Mouse (Mus musculus) gastrocnemius, adult 8-10 months (tissue): ENCODE data around the gene Lin7a. TPM values are rescaled to one million over a fixed set of nuclear protein-coding genes. Genes with fewer than 3 reads are reported as not detected.

ENCODE experiments used
- DNase-seq, 2 experiments: peaks; one replicate each; pipeline ENCODE4 v3.0.0; 2022; ENCODE audit warnings: low spot score in 2 of 2
- total RNA-seq, 4 experiments: library from RNA; stranded (reverse); gene quantifications; 2 replicates each; pipeline ENCODE4 v1.2.4; 2022

Gene Lin7a
- total RNA-seq, 4 experiments from 2014 or later, result 0.70 to 1.7 (median 0.86) TPM

- no peak for DNase-seq
These were observed 48.2 kb downstream of the Lin7a start for GRCm38 (mm10) chr10:107319648-107320047.

DNA sequence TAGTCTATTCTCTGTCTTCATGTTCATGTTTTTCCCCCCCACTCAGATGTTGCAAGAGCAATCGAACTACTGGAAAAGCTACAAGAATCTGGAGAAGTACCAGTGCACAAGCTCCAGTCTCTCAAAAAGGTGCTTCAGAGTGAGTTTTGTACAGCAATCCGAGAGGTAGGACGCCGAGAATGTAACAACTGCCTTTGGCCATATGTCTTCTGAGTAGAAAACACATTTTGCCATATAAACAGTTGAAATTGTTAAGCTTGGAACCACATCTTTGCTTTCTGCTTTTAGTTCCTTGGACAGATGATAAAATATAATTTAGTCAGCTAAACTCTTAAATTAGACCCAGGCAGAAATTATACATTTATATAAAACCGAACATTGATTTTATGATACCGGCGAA is 52.4 kb downstream of the Lin7a start:
- DNase-seq, result no peak

DNA sequence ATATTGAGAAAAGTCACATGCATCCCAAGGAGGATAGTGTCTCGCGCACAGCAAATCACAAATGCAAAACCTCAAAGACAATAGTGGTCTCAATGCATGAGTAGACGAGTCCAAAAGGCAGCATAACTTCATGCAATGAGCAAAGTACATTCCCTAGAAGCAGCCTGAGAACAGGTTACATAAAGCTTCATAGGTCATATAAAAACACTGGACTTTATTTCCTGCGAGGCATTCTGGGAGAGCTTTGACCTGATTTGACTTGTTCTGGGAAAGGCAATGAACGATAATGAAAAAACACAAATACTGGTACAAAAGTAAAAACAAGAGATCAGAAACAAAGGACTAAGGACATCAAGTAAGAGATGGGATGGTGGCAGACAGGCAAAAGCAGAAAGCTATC is 54.1 kb downstream of the Lin7a start:
- no peak for DNase-seq

GRCm38 (mm10) chr10:107339524-107339923 is 68.0 kb downstream of the Lin7a start:
- no peak for DNase-seq

GRCm38 (mm10) chr10:107341151-107341550 is 69.7 kb downstream of the Lin7a start:
- no peak for DNase-seq

DNA sequence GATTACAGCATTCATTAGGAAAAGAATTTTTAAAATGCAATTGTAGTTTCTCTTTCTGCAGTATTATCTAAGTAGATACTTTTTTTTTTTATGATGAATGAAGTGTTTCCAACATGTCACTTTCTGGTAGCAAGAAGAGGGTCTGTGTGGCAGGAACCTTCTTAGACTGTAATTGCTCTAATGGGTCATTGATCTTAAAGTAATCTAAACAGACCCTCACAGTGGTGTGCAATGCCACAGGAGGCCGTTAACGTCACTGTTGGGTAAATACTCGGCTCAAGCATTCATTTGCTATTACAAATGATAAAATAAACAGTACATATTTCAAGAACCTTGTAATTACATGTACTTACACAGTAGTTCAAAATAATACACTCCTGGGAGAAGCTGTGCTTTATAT is 72.7 kb downstream of the Lin7a start:
- DNase-seq, result no peak

GRCm38 (mm10) chr10:107347842-107348241 is 76.4 kb downstream of the Lin7a start:
- no peak for DNase-seq

DNA sequence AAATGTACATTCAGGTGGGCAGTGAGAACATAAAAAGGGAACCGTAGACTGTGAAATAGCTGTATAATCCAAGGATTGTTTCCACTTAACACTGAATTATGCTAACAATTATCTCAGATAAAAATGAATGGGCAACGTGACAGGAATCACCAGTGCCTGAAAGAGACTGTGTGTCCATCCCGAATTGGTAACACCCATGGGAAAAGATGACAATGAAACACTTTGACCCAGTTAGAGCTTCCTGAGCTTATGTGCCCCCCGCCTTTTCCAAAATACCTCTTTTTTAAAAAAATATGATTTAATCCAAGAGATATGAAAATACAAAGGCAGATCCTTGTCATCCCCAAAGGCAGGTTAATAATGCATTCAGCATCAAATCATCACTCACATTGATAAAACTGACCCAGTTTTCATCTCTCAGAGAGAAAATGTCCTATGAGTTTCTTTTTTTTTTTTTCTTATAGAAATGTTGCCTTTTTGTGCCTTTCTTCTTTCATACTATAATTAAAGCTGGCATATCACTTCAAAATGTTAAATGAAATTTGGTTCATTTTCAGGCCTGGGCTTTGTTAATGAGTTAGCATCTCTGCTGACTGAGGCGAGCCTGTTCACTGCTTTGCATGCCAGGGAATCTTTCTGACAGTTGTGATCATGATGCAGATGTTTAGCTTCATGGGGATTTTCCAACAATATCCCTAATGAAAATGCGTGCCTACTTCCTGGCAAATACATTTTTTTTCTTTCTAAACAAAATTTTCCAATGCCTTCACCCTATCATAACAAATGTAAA is 80.4 kb downstream of the Lin7a start:
- DNase-seq, result no peak

- no peak for DNase-seq
These were observed 82.0 kb downstream of the Lin7a start for GRCm38 (mm10) chr10:107353483-107353882.

DNA sequence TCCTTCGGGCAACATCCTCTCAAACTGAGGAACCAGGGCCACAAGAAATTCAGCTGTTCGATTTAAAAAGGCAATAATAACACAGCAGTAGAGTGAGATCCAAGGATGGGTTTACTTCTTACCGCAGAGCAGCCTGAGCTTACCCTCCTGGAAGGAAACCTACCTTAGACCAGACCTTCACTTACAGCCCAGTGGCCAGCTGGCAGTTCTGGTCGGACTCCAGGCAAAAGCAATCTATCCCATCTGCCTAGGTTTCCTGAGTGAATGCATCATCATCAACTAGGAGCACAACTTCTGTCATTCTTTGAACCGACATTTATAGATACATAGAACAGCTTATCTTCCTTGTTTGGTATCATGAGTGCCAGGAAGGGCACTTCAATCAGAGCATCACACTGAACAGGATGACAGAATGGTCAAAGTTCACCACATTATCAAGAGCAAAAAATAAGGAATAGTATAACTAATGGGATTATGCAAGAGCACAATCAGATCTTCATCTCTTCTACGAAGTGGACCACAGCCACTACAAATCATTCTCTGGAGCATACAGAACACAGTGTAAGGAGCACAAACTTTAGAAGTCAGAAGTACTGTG is 87.1 kb downstream of the Lin7a start:
- no peak for DNase-seq

- DNase-seq, result no peak
These were observed 87.8 kb downstream of the Lin7a start for GRCm38 (mm10) chr10:107359296-107359695.

- peak in 1 of 2 experiments; percentile 23 for DNase-seq
These were observed 90.1 kb downstream of the Lin7a start for GRCm38 (mm10) chr10:107361546-107361945.

DNA sequence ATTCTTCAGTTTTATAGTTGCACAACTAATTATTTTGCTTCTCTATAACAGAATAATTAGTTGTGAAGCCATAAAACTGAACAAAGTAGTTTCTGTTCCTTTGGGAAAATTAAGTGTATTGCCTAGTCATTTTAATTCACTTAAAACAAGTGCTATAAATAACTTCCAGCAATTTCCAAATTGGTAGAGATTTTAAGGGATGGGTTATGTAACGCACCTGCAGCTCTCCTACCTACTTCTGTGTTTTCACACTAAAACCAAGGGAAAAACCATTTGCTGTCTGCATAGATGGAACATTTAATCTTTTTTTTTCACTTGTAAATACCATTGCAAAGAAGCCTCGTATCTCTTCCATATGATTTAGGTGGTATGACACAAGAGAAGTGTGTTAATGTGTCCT is 90.5 kb downstream of the Lin7a start:
- no peak for DNase-seq

- DNase-seq, result no peak
These were observed 91.7 kb downstream of the Lin7a start for GRCm38 (mm10) chr10:107363049-107363816.

- no peak for DNase-seq
These were observed 105.7 kb downstream of the Lin7a start for GRCm38 (mm10) chr10:107377218-107377617.

DNA sequence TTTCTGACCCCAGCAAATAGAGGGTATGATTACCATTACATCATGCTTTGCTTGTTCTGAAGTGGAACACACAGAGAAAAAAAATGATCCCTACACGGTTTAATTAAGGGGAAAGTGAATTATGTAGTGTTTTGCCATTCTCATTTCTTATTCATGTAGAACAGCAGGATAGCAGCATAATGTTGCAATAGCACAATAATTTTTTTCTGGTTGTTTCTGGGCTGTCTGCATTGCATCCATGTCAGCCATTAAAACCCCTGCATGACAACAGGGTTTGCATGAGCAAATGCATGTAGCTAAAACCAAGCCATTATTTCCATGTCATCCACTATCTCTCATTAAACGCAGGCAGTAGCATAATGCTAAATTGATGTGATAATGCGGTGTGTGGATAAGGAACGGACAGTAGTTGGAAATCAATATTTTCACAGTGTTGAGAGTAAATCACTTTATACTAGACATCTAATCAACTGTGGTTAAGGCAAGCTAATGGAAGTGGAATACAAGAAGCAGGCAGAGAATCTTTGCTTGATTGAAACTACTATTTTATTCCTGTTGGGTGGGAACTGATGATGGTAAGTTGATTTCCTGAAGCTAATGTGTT is 109.8 kb downstream of the Lin7a start:
- no peak for DNase-seq

DNA sequence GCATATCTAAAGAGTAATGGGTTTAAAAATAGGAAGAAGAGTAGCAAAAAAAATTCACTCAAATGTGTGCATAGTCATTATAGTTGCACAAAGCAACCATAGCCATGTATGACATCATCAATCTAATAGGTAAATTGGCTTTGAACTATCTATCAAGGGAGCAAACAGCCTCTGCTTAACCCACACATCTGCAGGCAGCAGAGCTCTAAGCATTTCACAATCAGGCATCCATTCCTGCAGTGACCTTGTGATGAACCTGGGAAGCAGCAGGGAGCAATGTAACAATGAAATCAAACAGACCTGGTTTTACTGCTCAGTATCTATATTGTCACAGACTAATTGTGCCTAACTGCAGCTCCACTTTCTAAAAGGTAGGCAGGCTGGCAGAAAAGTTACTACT is 112.3 kb downstream of the Lin7a start:
- DNase-seq, result no peak

- DNase-seq, result no peak
These were observed 118.0 kb downstream of the Lin7a start for GRCm38 (mm10) chr10:107389505-107389904.

DNA sequence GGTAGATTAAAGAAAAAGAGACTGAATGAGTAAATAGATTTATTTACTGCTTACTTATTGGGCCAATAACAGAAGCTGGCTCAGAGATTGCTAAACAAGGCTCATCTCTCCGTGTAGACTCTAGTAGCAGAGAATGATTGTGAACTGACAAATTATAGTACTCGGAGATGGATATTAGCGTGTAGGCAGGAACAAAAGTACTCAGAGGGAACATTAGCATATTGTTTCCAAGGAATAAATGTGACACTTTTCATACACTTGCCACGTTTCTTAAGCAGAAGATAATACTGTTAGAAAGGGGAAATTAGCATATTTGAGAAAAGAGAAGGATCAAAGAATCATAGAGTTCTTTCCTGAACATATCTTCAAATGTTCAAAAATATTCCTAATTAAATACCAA is 133.9 kb downstream of the Lin7a start:
- no peak for DNase-seq

GRCm38 (mm10) chr10:107418306-107418705 is 146.8 kb downstream of the Lin7a start:
- no peak for DNase-seq

DNA sequence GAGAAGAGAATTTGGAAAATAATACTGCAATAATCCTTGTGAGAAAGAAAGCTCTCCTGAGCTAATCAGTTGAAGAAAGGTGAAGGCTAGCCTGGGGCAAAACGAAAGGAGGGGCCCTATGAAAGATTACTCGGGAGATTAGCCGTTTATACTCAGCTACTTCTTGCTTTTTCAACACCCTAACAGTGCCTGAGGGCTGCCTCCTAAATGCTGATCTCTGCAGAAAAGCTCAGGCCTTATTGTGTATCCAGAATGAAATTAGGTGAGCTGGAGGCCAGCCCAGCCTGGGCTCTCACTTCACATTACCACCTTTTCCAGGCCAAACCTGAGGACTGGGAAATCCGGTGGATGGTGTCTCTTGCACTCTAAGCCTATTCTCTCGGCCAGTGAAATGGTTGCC is 165.5 kb downstream of the Lin7a start:
- no peak for DNase-seq

DNA sequence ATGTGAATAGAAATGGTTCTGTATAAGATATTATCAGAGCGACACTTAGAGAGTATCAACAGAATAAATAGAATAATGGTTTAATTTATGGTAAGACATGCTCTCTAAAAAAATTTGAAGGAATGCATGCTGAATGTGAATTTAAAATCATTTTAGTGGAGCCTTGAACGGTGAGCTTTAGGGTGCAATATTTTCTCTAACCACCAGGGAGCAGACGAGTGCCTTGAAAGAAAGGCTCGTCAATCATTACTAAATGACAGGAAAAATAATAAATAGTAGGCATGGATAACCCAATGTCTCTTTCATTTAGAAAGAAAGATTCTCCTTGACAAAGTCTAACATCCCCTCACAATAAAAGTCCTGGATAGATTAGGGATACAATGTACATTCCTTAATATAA is 171.3 kb downstream of the Lin7a start:
- DNase-seq, result no peak
